Mouse (Mus musculus): ENCODE results near the gene Rab11fip4. TPM values are rescaled to one million over a fixed set of nuclear protein-coding genes. Genes with fewer than 3 reads are reported as not detected.
A peak's percentile ranks its signal among the peaks of the same experiment; 100 is the strongest.

Gene Rab11fip4
- total RNA-seq, 1 experiment = 13.6 TPM

- TF ChIP-seq MAFK (IDR thresholded peaks at IDR 0.05; ENCODE audit: insufficient read depth, low read depth, low read length) (no peak), ZC3H11A (IDR thresholded peaks at IDR 0.05; ENCODE audit: borderline replicate concordance, low read depth, low read length) (no peak), HCFC1 (IDR thresholded peaks at IDR 0.05; ENCODE audit: borderline replicate concordance, insufficient read depth, low read length) (no peak), CHD2 (IDR thresholded peaks at IDR 0.05; ENCODE audit: low read depth, low read length) (no peak), ZNF384 (IDR thresholded peaks at IDR 0.05; ENCODE audit: low read depth, low read length) (no peak)
- Histone ChIP-seq H3K4me3 (ENCODE audit: insufficient read depth in 1 of 2, low read depth in 1 of 2, low read length in 2 of 2, poor library complexity in 1 of 2, severe bottlenecking in 1 of 2) (no peak overlapping the region), H3K36me3 (ENCODE audit: control insufficient read depth, insufficient read depth, low read length, poor library complexity, severe bottlenecking) (no peaks in the 10 kb centered on the region), H3K4me1 (ENCODE audit: control insufficient read depth in 2 of 2, insufficient read depth in 2 of 2, low read length in 2 of 2, poor library complexity in 1 of 2) (peaks cover 5 to 12% of the 10 kb centered on the region in 2 experiments; a peak in 3 of 4 replicates), H3K27ac (ENCODE audit: insufficient read depth, low read depth, low read length, poor library complexity, severe bottlenecking) (peak overlapping the region; percentile 28; the same call in 1 of the 2 replicates), H3K9ac (ENCODE audit: insufficient read depth, low read depth, low read length, poor library complexity, severe bottlenecking) (no peak overlapping the region), H3K9me3 (ENCODE audit: control insufficient read depth, insufficient read depth, low read depth, low read length) (no peaks in the 10 kb centered on the region)
- in situ Hi-C loops (cut with MboI; ENCODE audit: low sequenced_read_pairs in 2 of 2, unreplicated experiment in 2 of 2) = no loop called here
- peak; percentile 74 for DNase-seq (ENCODE audit: low read depth, low spot score)
Measured at GRCm38 (mm10) chr11:79731476-79731875, 140.5 kb downstream of the Rab11fip4 start.

- no peaks in the 10 kb centered on the region for H3K9me3 ChIP-seq (ENCODE audit: control insufficient read depth, insufficient read depth, low read depth, low read length)
- H3K4me1 ChIP-seq (ENCODE audit: control insufficient read depth in 2 of 2, insufficient read depth in 2 of 2, low read length in 2 of 2, poor library complexity in 1 of 2) = peaks cover 5 to 12% of the 10 kb centered on the region in 2 experiments; a peak in 3 of 4 replicates
- no peak overlapping the region for H3K9ac ChIP-seq (ENCODE audit: insufficient read depth, low read depth, low read length, poor library complexity, severe bottlenecking)
- H3K27ac ChIP-seq (ENCODE audit: insufficient read depth, low read depth, low read length, poor library complexity, severe bottlenecking) = no peak overlapping the region
- DNase-seq (ENCODE audit: low read depth, low spot score) = no peak
- H3K36me3 ChIP-seq (ENCODE audit: control insufficient read depth, insufficient read depth, low read length, poor library complexity, severe bottlenecking) = no peaks in the 10 kb centered on the region
- in situ Hi-C loops (cut with MboI; ENCODE audit: low sequenced_read_pairs in 2 of 2, unreplicated experiment in 2 of 2) = no loop called here
- TF ChIP-seq CHD2 (IDR thresholded peaks at IDR 0.05; ENCODE audit: low read depth, low read length) (no peak), ZNF384 (IDR thresholded peaks at IDR 0.05; ENCODE audit: low read depth, low read length) (no peak), MAFK (IDR thresholded peaks at IDR 0.05; ENCODE audit: insufficient read depth, low read depth, low read length) (no peak), ZC3H11A (IDR thresholded peaks at IDR 0.05; ENCODE audit: borderline replicate concordance, low read depth, low read length) (no peak), HCFC1 (IDR thresholded peaks at IDR 0.05; ENCODE audit: borderline replicate concordance, insufficient read depth, low read length) (no peak)
- no peak overlapping the region for H3K4me3 ChIP-seq (ENCODE audit: insufficient read depth in 1 of 2, low read depth in 1 of 2, low read length in 2 of 2, poor library complexity in 1 of 2, severe bottlenecking in 1 of 2)
Measured at GRCm38 (mm10) chr11:79733013-79733412, 142.0 kb downstream of the Rab11fip4 start.

GRCm38 (mm10) chr11:79736232-79737006 is 145.4 kb downstream of the Rab11fip4 start:
- Histone ChIP-seq H3K9ac (ENCODE audit: insufficient read depth, low read depth, low read length, poor library complexity, severe bottlenecking) (no peak overlapping the region), H3K27ac (ENCODE audit: insufficient read depth, low read depth, low read length, poor library complexity, severe bottlenecking) (no peak overlapping the region), H3K4me1 (ENCODE audit: control insufficient read depth in 2 of 2, insufficient read depth in 2 of 2, low read length in 2 of 2, poor library complexity in 1 of 2) (peaks cover 0 to under 1% of the 10 kb centered on the region in 2 experiments; a peak in 2 of 4 replicates), H3K36me3 (ENCODE audit: control insufficient read depth, insufficient read depth, low read length, poor library complexity, severe bottlenecking) (no peaks in the 10 kb centered on the region), H3K9me3 (ENCODE audit: control insufficient read depth, insufficient read depth, low read depth, low read length) (no peaks in the 10 kb centered on the region), H3K4me3 (ENCODE audit: insufficient read depth in 1 of 2, low read depth in 1 of 2, low read length in 2 of 2, poor library complexity in 1 of 2, severe bottlenecking in 1 of 2) (no peak overlapping the region)
- in situ Hi-C loops (cut with MboI; ENCODE audit: low sequenced_read_pairs in 2 of 2, unreplicated experiment in 2 of 2) = no loop called here
- DNase-seq (ENCODE audit: low read depth, low spot score) = no peak
- no peak for TF ChIP-seq ZNF384 (IDR thresholded peaks at IDR 0.05; ENCODE audit: low read depth, low read length)
- TF ChIP-seq ZC3H11A (IDR thresholded peaks at IDR 0.05; ENCODE audit: borderline replicate concordance, low read depth, low read length) = no peak
- no peak for TF ChIP-seq MAFK (IDR thresholded peaks at IDR 0.05; ENCODE audit: insufficient read depth, low read depth, low read length)
- no peak for TF ChIP-seq CHD2 (IDR thresholded peaks at IDR 0.05; ENCODE audit: low read depth, low read length)
- TF ChIP-seq HCFC1 (IDR thresholded peaks at IDR 0.05; ENCODE audit: borderline replicate concordance, insufficient read depth, low read length) = no peak

GRCm38 (mm10) chr11:79737126-79737697 is 146.2 kb downstream of the Rab11fip4 start:
- Histone ChIP-seq H3K9ac (ENCODE audit: insufficient read depth, low read depth, low read length, poor library complexity, severe bottlenecking) (no peak overlapping the region), H3K9me3 (ENCODE audit: control insufficient read depth, insufficient read depth, low read depth, low read length) (no peaks in the 10 kb centered on the region), H3K27ac (ENCODE audit: insufficient read depth, low read depth, low read length, poor library complexity, severe bottlenecking) (no peak overlapping the region), H3K4me3 (ENCODE audit: insufficient read depth in 1 of 2, low read depth in 1 of 2, low read length in 2 of 2, poor library complexity in 1 of 2, severe bottlenecking in 1 of 2) (no peak overlapping the region), H3K36me3 (ENCODE audit: control insufficient read depth, insufficient read depth, low read length, poor library complexity, severe bottlenecking) (no peaks in the 10 kb centered on the region), H3K4me1 (ENCODE audit: control insufficient read depth in 2 of 2, insufficient read depth in 2 of 2, low read length in 2 of 2, poor library complexity in 1 of 2) (no peaks in the 10 kb centered on the region; a peak in 1 of 4 replicates)
- TF ChIP-seq HCFC1 (IDR thresholded peaks at IDR 0.05; ENCODE audit: borderline replicate concordance, insufficient read depth, low read length) = no peak
- no peak for TF ChIP-seq ZNF384 (IDR thresholded peaks at IDR 0.05; ENCODE audit: low read depth, low read length)
- no peak for TF ChIP-seq MAFK (IDR thresholded peaks at IDR 0.05; ENCODE audit: insufficient read depth, low read depth, low read length)
- TF ChIP-seq ZC3H11A (IDR thresholded peaks at IDR 0.05; ENCODE audit: borderline replicate concordance, low read depth, low read length) = no peak
- TF ChIP-seq CHD2 (IDR thresholded peaks at IDR 0.05; ENCODE audit: low read depth, low read length) = no peak
- in situ Hi-C loops (cut with MboI; ENCODE audit: low sequenced_read_pairs in 2 of 2, unreplicated experiment in 2 of 2) = no loop called here
- no peak for DNase-seq (ENCODE audit: low read depth, low spot score)

All from ES-E14 (cell line).